Mouse (Mus musculus): ENCODE data around the gene Bmp7.

The Bmp7 gene

GRCm38 (mm10) chr2:172848193-172848592 is 91.9 kb downstream of the Bmp7 start:
- no peak for DNase-seq

GRCm38 (mm10) chr2:172846311-172846575 is 93.9 kb downstream of the Bmp7 start:
- DNase-seq: no peak

- no peak for DNase-seq
Measured at GRCm38 (mm10) chr2:172845536-172846310, 94.4 kb downstream of the Bmp7 start.

- no peak for DNase-seq
Measured at GRCm38 (mm10) chr2:172843903-172844302, 96.2 kb downstream of the Bmp7 start.

- DNase-seq: no peak
Measured at GRCm38 (mm10) chr2:172842306-172842705, 97.8 kb downstream of the Bmp7 start.

GRCm38 (mm10) chr2:172840905-172841750 is 99.0 kb downstream of the Bmp7 start:
- no peak for DNase-seq

- no peak for DNase-seq
Measured at GRCm38 (mm10) chr2:172839317-172839980, 100.7 kb downstream of the Bmp7 start.

- DNase-seq: no peak
Measured at GRCm38 (mm10) chr2:172836516-172836915, 103.6 kb downstream of the Bmp7 start.

GRCm38 (mm10) chr2:172833196-172833595 is 106.9 kb downstream of the Bmp7 start:
- DNase-seq: peak; percentile 51

- DNase-seq: peak; percentile 83
Measured at GRCm38 (mm10) chr2:172831762-172832161, 108.4 kb downstream of the Bmp7 start.

- peak; percentile 91 for DNase-seq
Measured at GRCm38 (mm10) chr2:172831133-172831532, 109.0 kb downstream of the Bmp7 start.

GRCm38 (mm10) chr2:172828229-172828628 is 111.9 kb downstream of the Bmp7 start:
- DNase-seq: no peak

- peak; percentile 41 for DNase-seq
Measured at GRCm38 (mm10) chr2:172827564-172827963, 112.6 kb downstream of the Bmp7 start.

- DNase-seq: no peak
Measured at GRCm38 (mm10) chr2:172825785-172826145, 114.4 kb downstream of the Bmp7 start.

GRCm38 (mm10) chr2:172824906-172825784 is 115.0 kb downstream of the Bmp7 start:
- peak; percentile 82 for DNase-seq

- DNase-seq: no peak
Measured at GRCm38 (mm10) chr2:172818631-172819230, 121.4 kb downstream of the Bmp7 start.

Data from lung, postnatal 10 days (tissue).